Mouse (Mus musculus) gastrocnemius, adult 2 months (tissue): ENCODE measurements at regions not wholly inside any gene's neighbourhood (a gene's known extent, or its start where the extent isn't known, plus 50 kb on each side); places are given as distances from the start of the nearest gene placed in this dataset.
A peak's percentile ranks its signal among the peaks of the same experiment; 100 is the strongest.

Experiments used
- DNase-seq: peaks from one replicate; pipeline ENCODE4 v3.0.0; 2022
- H3K27ac ChIP-seq: fragments of 200-600 bp; 2 replicates; pipeline ENCODE4 v1.8.1; 2022; ENCODE audit warnings: mild to moderate bottlenecking
- H3K4me3 ChIP-seq: fragments of 200-600 bp; 2 replicates; pipeline ENCODE4 v1.8.1; 2022; ENCODE audit warnings: mild to moderate bottlenecking, moderate library complexity
- CTCF ChIP-seq: fragments of 200-600 bp; IDR thresholded peaks from 2 replicates; pipeline ENCODE4 v1.8.1; 2022; ENCODE audit warnings: antibody characterized with exemption, mild to moderate bottlenecking, moderate library complexity
- intact Hi-C: fragments of 180-260 bp; cut with DNase I; formaldehyde crosslinking; loops from one replicate; pipeline ENCODE4 v1.15.1; 2025

- TF ChIP-seq CTCF: no peak
- DNase-seq: no peak
- H3K27ac ChIP-seq: no peak overlapping the region
- intact Hi-C loops: no loop called here
- H3K4me3 ChIP-seq: peak overlapping the region; percentile 9; the same call in 1 of the 2 replicates
These were observed 52.3 kb downstream of the A230072I06Rik start for GRCm38 (mm10) chr8:12330886-12331285.

DNA sequence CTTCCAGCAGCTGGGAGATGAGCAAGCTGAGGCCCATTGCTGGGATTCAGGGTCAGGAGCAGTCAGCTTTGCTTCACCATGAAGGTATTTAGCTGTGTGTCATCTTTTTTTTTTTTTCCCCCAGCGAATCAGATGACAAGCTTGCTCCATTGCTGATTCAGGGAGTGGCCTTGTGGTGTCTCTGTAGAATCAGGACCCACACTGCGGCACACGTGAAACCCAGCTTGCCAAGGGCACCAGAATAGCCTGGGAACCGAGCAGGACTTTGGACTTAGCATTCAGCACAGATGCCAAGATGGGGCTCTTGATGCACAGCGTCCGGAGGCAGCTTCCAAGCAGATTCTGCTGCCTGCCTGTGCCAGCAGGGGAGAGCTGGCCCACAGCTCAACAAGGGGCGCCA, 53.0 kb downstream of the A230072I06Rik start:
- Histone ChIP-seq H3K4me3 (no peak overlapping the region), H3K27ac (no peak overlapping the region)
- intact Hi-C loops: no loop called here
- no peak for DNase-seq
- no peak for TF ChIP-seq CTCF

DNA sequence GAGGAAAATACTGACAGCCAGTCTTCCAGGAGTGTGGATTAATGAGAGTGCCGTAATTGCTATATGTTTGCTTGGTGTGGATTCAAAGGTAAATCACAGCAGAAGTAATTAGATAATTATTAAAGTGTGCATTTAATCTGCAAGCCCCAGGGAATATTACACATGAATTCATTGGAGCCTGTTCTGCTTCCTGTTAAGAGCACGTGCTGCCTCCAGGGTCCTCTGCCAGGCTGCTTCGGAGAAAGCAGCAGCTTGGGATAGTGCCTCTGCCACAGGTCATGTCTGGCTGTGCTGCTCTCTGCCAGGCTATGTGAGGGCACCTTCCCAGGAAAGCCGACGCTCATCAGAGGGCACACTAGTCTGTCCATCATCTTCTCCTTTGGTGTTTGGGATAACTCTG, 55.5 kb downstream of the A230072I06Rik start:
- TF ChIP-seq CTCF: no peak
- Histone ChIP-seq H3K27ac (no peak overlapping the region), H3K4me3 (no peak overlapping the region)
- DNase-seq: no peak
- intact Hi-C loops: no loop called here

- Histone ChIP-seq H3K4me3 (no peak overlapping the region), H3K27ac (no peak overlapping the region)
- no peak for DNase-seq
- TF ChIP-seq CTCF: no peak
- intact Hi-C loops: no loop called here
These were observed 56.0 kb downstream of the A230072I06Rik start for GRCm38 (mm10) chr8:12334605-12335004.

DNA sequence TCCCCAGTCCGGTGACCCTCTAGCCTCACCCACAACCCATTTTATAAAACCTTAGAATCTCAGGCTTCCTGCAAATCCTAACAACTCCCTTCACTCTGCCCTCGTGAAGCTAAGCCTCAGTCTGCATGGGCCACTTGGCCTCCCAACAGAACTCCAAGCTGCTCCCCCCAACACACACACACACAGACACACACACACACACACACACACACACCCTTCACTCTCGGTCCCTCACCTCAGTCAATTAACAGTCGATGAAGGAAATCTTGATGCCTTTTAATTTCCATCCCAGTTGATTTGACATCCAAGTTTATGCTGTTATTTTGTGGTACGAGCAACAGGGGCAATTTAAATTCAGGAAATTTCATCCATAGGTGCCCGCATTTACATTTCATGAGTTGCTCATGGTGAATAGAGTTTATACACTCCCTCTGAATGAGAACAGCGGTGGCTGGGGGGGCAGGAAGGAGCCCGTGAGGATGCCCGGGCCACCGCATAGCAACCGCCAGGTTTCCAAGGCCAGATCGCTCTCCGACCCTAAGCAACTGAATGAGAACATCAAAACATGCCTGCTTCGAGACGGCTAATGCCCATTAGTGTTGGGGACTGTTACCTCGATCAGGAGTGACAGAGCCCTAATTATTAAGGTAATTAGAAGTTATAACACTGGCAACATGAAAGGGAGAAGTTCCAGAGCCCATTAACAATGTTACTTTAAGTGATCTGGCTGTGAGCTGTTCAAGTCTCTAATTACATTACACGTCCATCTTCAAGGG, 55.8 kb upstream of the Sox1 start:
- intact Hi-C loops: no loop called here
- no peak for TF ChIP-seq CTCF
- H3K4me3 ChIP-seq: no peak overlapping the region

GRCm38 (mm10) chr8:12340946-12341345, 54.1 kb upstream of the Sox1 start:
- intact Hi-C loops: no loop called here
- no peak for TF ChIP-seq CTCF
- DNase-seq: no peak
- no peak overlapping the region for H3K27ac ChIP-seq
- H3K4me3 ChIP-seq: no peak overlapping the region

More for the DNA sequence above, 55.8 kb upstream of the Sox1 start:
- DNase-seq: no peak
- H3K27ac ChIP-seq: no peak overlapping the region
